Mouse (Mus musculus) megakaryocyte, embryonic 14.5 days (primary cell): ENCODE results near the gene Sv2b.

Experiments used
- FLI1 ChIP-seq: IDR thresholded peaks from 2 replicates; pipeline ENCODE4 v1.6.1; 2012; ENCODE audit warnings: low read length, inconsistent platforms, mixed read lengths
- GATA1 ChIP-seq: IDR thresholded peaks from 3 replicates; pipeline ENCODE4 v1.6.1; 2012; ENCODE audit warnings: mixed read lengths, low read length, inconsistent platforms, borderline replicate concordance

- TF ChIP-seq GATA1 (no peak), FLI1 (no peak)
Measured at GRCm38 (mm10) chr7:75128036-75128435, 181.0 kb downstream of the Sv2b start.
